Mouse (Mus musculus) lung, postnatal 14 days (tissue): Measurements from ENCODE around the gene Ank3.

ENCODE experiments used
- DNase-seq: peaks from one replicate; pipeline ENCODE4 v3.0.0; 2021

Ank3 gene

DNA sequence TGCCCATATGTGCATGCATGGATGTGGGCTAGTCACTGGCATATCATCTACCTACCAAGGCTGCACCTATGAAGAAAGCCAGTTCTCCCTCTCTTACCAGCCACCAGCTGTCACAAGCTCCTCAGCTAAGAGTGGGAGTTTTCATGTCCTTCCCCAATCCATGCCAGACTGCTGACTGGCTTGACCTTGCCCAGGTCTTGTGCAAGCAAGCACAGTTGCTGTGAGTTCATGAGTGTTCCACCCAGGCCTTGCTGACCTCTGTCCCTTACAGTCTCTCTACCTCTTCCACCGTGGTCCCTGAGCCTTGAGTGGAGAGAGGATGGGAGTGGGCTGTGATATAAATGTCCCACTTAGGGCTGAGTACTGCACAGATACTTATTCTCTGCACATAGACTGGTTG, 287.8 kb downstream of the Ank3 start:
- DNase-seq = no peak

DNA sequence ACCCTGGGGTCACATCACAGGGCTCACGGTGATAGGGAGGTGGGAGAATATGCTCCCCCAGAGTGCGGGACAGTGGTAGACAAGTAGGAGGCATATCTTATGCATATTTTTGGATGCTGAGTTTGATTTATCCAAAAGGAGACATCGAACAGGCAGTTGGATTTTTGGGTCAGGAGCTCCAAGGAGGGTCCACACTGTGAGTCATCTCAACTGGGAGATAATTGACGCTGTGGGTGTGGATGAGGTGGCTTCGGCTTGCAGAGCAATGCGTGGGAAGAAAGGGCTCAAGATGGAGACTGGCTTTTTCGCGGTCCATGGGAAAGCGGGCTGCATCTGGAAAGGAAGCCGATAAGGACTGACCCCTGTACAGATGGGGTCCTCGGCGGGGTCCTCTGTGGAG, 290.5 kb downstream of the Ank3 start:
- DNase-seq = no peak

DNA sequence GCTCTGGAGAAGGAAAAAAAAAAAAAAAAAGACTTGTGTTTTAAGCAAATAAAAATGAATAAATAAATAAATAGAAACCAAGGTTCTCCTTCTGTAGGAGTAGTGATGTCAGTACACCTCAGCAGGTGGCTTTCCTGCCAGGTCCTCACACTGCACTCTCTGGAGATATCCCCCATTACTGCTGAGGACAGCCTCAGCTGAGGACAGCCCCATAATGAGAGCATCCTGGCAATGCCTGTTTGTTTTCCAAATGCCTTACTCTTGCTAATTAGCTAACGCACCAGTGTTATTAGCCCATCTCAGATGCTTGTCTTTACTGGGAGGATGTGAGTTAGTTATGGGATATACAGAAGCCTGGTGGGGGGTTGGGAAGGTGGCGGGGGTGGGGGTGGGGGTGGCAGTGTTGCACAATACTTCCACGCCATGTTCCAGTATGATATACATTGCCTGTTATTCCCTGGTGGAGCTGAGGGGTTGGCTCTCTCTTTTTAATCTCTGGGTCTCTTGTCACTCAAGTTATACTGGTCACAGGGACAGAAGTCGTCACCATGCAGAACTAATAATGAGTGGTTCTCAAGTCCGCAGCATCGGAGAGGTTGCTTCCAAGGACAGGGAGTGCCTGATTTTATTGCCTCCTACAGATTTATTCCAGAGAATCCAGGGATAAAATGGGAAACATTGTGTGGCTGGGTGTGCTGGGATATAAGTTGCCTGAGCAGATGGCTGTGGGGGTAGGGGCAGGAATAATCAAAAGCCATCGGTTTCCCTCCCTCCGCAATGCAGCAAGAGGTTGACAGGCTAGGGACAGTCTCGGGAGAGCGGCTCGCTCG, 291.8 kb downstream of the Ank3 start:
- no peak for DNase-seq

DNA sequence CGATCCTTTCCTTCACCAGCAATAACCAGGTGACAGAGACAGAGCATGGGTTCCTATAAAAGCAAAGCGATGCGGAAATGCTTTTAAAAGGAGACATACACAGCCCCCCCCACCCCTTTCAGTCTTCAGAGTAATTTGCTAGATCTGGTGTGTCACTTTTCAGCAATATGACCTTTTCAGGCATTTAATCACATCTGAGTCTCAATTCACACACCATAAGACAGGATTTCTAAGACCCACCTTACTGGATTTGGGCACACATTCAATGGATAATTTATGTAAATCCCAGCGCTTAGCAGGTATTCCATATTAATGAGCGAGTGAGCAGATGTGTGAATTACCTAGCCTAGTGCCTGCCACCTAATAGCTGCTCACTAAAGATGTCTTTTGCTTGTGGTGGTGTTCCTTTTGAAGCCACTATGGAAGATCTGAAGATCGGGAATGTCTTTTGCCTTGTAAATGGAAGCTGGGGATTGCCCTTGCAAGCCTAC, 292.4 kb downstream of the Ank3 start:
- DNase-seq = no peak

DNA sequence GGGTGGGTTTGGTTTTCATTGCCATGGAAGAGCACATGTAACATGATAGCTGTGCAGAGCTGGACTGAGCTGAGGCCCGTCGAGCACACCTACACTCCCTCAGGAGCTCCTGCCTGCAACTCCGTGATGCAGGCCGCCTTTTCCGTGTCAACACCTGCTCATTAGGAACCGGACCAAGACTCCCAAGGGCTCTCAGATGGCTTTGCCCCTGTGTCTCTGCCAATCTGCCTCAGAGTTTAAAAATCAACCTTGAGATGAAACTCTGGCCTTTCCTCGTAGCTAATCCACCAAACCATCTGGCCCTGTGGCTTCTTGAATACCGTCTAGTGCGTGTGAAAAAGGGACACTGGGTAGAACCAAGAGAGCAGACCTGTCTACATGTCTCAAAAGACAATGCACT, 297.4 kb downstream of the Ank3 start:
- no peak for DNase-seq

DNA sequence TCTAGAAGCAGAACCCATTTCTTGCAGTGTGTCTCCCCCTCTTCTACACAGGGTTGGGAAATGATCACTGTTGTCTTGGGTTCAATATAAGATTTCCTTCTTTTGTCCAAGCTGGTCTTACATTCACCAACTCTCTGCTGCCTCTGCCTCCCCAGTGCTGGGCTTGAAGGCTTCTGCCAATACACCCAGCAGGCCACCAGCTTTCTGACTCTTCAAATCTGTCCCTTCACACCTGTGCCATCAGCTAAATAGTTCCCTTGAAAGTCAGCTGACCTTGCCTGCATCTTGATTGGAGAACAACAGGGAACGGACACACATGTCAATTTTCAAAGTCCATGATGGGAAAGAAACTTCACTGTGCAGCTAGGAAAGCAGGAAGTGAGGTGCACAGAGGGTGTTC, 300.1 kb downstream of the Ank3 start:
- no peak for DNase-seq

DNA sequence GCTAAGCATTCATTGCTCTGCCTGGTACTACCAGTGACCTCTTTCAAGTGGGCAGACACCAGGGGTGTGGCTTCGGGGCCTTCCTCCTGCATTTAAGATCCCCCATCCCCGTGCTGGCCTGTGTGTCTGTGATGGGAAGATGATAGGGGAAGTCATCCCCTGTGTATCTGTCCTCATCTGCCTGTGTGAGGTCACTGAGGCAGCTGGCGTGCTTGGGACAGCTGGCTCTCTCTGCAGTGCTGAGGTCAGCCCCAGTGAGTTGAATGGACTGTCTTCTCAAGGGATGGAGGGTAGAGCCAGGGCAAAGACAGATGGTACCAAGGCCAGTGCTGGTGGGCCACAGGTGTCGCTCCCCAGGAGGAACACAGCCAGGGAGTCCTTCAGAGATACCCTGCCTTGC, 302.7 kb downstream of the Ank3 start:
- DNase-seq = no peak

DNA sequence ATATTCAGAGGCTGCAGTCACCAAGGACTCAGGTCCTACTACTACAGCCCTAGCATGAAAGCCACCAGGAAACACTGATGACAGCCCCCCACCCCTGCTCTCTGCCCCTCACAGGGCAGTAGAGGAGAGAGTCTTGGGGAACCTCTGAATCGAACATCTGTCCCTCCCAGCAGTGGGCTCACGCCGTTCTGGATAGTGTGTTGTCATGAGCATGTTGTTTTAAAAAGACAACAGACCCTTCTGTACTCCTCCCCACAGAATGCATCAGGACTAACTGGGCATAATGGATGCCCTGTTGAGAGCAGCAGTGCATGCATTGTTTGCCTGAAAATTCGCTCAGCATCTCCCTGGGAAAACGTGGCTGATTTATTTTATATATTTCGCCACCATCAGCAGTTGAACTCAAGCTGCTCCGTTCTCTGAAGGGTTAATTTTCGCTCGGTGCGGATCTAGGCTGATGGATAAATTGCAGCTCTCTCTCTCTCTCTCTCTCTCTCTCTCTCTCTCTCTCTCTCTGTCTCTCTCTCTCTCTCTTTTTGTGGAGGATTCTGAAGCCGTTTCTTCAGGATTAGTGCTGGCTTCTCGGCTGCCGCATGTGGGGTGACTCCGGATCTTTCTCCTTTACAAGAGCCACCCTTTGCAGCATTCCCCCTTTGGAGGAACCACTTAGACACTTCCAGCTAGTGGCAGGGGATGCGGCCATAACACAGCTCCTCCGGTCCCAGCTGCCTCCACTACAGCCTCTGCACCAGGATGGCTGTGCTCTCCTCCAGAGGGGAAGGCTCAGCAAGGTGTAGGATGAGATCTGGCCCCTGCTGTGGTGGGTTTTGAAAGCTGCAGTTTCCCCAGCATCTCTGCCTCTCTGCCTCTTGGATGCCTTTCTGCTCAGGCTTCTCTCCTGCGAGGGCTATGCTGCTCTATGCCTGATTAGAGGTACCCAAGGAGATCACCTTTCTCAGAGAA, 307.5 kb downstream of the Ank3 start:
- DNase-seq = no peak

DNA sequence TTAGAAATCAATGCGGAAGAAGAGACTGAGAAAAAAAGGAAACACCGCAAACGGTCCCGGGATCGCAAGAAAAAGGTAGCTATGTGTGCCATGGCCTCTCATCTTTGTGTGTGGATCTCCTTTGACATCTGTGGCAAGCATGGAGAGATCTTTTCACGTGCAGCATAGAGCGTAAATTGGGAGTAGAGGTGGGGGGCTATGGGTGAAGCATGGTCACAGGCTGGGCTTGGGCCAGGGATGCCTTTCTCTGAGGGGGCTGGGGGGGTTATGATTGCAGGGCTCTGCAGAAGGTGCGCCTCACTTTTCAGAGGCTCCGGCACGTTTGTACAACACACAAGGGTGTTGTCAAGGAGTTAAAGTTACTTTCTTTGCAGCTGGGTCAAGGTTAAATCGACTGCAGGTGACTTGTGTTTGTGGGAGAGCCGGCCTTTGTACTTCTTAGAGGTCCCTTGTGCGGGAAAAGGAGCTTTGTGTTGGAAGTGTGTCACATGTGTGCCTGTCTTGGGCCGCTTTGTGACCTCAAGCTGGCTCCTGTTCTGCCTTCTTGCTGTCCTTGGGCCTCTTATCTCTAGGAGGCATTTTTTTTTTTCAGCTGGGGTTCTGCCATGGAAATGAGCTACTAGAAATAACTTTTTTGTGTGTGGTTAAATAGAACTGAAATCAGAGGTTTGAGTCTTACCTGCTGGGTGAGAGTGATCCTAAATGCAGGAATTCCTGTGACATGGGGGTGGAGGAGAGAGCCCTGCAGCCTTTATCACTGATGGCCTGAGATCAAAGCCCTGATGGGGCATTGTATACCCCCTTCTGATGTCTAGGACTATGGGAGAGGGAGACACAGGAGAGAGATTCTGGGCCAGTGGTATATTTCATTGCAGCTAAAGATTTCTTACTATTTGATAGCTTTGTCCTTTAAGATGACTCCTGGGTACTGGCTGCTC, 308.5 kb downstream of the Ank3 start:
- no peak for DNase-seq

DNA sequence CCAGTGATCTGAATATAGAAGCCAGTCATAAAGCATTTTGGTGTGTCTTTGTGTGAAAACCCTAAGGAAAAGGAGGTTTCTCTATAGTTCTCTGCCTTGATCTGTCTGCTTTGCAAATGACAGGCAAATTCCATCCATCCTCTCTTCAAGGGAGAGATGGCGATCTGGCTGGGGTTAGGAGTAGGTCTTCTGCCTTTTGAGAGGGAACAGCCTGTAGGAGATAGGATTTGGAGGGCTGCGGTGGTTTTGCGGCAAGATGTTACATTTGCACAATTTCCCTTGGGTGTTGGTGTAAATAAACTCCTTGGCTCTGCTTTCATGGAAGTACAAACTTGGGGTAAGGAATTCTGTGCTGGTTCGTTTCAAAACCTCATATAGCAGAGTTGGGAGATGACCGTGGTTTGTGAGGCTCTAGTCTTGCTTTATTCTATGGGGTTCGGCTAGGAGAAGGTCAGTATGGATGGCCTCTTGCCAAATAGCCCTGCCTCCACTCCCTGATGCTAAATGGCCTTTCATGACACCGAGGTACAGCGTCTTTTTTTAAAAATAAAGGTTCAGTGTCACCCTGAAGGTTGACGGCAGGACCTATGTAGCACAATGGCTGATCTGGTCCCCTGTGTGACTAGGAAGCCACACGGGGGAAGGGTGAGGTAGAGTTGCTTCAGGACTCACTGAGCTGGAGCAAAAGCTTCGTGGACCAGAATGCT, 309.4 kb downstream of the Ank3 start:
- DNase-seq = no peak

DNA sequence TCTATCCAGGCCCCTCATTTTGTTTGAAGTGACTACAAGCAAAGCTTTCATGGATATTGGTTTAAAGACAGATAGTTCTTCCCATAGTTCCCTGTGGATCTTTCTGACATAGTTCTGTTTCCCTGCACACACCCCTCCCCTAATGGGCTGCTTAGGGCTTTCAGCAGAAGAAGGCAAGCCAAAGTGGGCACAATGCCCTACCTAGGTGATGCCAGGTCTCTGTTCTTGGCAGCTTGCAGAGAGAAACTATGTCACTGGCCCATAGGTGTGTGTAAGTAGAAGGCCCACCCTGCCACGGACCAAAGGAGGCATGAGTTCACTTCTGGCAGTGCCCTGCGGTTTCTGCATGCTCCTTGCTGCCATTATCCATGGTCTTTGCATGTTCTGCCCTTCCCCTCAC, 311.1 kb downstream of the Ank3 start:
- DNase-seq = no peak

DNA sequence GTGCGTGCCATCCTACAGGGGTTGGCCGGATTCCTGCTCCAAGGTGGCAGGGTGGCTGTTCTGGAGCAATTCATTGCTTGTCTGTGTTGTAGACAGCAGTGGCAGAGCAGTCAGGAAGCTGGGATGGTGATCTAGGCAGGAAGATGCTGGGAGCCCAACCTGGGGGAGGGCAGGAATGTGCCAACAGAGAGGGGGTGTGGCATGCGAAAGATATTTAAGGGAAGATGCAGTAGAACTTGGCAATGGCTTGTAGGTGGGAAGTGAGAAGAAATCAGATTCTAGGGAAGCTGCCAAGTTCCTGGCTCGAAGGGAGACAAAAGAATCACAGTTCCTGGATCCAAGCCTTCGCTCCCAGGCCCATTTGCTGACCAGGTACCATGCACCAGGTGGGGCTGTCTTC, 312.2 kb downstream of the Ank3 start:
- no peak for DNase-seq

DNA sequence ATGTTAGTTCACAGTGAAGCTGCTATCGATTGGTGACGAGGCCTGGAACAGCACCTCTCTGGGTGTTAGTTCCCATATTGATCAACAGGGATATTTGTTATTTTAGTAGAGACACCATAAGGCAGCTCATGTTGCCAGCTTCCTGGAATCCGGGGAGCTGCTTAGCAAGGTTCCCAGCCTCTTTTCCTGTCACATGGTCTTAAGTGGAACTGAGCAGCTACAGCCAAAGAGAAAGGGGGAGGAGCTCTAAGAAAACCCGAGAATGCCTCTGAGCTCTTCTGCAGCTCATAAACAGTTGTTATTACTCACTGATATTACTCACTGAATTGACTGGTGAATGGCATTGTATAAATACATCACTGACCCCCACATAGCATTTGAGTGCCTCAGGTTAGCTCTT, 318.3 kb downstream of the Ank3 start:
- DNase-seq = no peak

DNA sequence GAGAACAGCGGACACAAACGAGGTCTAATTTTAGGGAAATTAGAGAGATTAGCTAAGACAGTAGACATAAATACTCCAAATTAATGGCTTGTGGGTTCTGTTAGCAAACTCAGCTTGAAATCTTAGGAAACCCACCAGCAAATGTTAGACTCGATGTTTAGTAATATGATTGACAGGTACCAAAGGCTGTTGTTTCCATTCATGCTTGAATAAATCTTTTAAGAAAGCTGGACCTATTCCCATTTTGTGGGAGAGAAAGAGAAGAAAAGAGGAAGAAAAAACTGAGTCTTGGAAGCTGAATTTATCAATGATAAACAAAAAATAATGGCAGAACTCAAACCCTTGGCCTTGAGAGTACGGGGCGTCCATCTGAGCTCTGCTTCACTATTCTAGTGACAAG, 320.8 kb downstream of the Ank3 start:
- DNase-seq = no peak

DNA sequence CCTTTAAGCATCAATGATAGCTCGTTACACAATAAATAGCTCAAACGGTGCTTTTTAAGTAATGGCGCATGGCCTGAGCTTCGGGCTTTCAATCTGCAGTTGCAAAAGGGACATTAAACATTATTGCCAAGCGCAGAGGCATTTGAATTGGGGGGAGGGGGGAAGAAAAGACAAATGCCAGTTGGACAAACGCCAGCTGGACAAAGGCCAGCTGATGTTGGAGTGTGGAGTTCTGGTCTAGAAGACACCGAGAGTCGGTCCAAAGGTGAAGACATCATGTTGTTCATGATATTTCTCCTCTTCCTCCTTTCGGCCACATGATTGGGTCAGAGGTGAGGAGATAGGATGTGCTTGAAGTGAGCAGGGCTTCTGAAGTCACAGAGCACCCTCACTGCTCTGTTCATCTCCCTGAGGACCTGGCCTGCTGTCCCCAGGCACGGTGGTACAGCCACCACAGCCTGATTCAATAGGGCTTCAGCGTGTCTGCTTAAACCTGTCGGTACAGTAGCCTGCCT, 321.4 kb downstream of the Ank3 start:
- DNase-seq = no peak

DNA sequence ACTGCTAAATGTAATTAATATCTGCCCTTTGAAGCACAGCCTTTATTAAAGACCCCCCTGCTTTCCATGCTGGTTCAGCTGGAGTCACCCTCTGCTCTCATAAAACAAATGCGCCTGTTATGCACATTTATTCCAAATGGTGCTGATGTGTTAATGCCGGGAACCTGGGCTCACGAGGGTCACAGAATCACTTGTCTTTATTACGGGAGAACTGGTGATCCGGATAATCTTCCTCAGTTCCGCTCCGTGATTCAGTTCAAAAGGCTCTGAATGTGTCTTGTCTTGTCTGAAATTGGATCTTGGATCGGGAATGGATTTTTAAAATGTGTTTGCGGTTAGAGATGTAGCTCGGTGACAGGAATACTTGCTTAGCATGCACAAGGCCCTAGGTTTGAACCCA, 321.9 kb downstream of the Ank3 start:
- no peak for DNase-seq

DNA sequence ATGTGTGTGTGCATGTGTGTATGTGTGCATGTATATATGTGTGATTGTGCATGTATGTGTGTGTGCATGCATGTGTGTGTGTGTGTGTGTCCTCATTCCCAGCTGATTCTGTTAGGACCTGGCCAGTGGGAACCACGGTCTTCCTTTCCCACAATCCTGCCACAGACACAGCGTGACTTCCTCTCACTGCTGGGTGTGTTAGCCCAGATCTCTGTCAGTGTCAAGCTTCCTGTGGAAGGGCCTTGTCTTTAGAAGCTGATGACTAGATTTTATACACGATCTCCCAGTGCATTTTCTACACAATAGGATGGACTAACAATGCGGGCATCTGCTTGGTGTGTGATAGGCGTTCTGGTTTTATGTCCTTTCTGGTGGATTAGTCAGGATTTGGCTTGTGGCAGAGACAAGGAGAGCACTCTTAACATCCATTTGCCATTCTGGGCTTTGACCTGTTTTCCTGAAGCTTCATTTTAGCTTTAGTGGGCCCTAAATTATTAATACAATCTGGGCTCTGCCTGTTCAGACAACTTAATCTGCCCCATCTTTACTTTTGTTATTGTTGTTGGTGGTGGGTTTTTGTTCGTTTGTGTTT, 322.4 kb downstream of the Ank3 start:
- no peak for DNase-seq

DNA sequence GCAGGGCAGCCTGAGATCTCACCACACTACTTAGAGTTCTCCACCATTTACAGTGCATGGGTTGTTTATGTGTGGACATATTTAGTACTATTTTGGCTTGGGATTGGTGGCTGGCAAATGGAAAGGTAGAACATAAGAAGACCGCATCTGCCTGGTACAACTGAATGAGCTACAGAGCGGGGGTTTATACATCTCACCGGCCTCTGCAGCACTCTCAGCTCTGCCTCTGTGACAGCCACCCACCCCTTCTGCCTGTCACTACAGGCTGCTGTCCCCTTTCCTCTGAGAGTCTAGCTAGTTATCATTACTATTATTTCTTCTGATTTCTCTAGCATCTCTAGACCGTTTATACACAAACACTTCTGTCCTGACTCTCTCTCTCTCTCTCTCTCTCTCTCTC, 325.6 kb downstream of the Ank3 start:
- DNase-seq = no peak

DNA sequence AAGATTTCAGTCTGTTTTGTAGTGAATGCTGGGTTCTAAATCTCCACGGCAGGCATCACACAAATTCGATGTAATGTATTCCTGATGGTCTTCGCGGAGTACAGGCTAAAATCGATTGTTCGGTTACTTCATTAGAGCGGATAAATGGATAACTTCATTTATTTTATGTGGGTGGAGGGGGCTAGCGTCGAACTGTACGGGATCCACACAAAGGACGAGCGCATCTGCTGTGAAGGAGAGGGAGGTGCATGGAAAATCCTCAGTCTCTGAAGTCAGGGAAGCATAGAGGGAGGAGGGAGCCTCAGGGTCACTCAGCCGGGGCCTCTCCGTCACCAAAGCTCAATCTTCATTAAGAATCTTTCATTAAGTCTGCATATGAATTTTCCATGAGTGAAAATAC, 326.5 kb downstream of the Ank3 start:
- DNase-seq = no peak

DNA sequence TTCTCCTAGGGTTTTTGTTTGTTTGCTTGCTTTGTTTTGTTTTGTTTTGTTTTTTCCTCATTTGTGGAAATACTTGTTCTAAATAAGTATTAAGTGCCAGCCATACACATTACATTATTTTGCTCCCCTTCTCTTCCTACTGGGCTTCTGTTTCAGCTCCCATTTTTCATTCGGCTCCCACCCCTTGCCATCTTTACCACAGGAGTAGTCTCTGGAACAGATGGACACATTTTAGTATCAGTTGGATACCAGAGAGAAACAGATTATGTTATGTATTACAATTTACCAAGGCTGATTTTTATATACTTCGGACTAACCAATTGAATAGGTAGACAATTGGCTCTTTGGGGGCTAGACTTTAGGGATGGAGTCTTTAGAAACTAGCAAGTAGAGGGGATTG, 327.7 kb downstream of the Ank3 start:
- no peak for DNase-seq

DNA sequence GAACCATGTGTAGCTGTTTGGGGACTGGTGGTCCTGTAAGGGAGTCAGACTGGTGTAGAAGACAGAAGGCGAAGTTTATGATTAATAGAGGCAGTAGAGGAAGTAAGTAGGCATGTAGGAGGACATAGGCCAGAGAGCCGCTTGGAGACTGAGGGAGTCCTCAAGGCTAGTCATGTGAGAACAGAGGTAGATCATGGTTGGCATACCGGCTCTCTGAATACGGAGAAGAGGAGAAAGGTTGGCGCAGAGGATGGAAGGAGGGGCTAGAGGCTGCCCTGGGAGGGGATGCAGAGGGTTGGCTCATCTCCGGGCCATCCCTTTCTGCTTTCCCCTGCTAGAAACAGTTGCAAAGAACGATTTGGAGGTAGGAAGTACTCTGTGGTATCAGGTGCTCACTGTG, 328.2 kb downstream of the Ank3 start:
- DNase-seq = no peak

DNA sequence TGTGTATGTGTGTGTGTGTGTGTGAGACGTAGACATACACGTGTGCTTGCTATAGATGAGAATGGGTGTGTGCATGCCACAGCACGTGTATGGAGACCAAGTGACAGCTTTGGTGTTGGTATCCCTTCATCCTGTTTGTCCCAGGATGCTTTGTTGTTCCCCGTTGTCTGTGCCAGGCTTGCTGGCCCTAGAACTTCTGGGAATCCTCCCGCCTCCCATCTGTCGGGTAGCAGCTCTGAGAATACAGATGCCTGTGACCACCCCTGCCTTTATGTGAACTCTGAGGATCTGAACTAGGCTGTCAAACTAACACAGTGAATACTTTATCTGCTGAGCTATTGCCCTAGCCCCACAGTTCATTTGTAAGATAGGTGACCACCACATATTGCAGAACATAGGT, 330.3 kb downstream of the Ank3 start:
- no peak for DNase-seq
